Mouse (Mus musculus) bone marrow, adult 2 months (tissue): ENCODE measurements around the gene Auh.

Experiments used
- CTCF ChIP-seq: fragments of 200-500 bp; IDR thresholded peaks from 2 replicates; pipeline ENCODE4 v1.5.1; 2011; ENCODE audit warnings: low read length, control low read depth; ENCODE audit not compliant: control insufficient read depth, insufficient read depth
- POLR2A ChIP-seq: fragments of 200-500 bp; IDR thresholded peaks from 2 replicates; pipeline ENCODE4 v1.6.1; 2011; ENCODE audit warnings: low read depth, mild to moderate bottlenecking, control low read depth, low read length, borderline replicate concordance; ENCODE audit not compliant: control insufficient read depth

DNA sequence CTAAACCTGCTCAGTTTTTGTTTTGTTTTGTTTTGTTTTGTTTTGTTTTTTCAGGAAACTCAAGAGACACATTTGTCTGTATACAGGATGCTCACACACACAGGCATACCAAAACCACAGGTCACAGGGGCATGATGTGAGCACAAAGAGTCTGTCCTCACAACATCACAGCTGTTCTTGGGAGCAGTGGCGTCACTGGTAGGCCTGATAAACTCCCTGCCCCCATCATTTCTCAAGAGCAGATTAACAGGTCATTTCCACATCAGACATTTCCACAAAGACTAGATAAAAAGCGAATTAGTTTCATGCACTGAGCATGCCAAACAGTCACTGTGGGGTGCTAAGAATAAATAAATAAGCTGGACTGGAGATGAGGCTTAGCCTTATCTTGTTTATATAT is 101.3 kb downstream of the Auh start:
- TF ChIP-seq CTCF (no peak), POLR2A (no peak)
